Mouse (Mus musculus) right cerebral cortex, postnatal 14 days (tissue): ENCODE data around the gene Gm32687.
A peak's percentile ranks its signal among the peaks of the same experiment; 100 is the strongest.
"Not testable (repeated sequence)": the region's sequence is repeated elsewhere in the genome, so short reads cannot be mapped to it uniquely, and the experiment has no call there.

Experiments
- DNase-seq: peaks from one replicate; pipeline ENCODE4 v3.0.0; 2022

Gene Gm32687

GRCm38 (mm10) chr10:81863409-81864407, at the start of gene Gm32687:
TSS of gene Gm32687 (plus strand) at chr10:81863934.
- peak; percentile 2 for DNase-seq

DNA sequence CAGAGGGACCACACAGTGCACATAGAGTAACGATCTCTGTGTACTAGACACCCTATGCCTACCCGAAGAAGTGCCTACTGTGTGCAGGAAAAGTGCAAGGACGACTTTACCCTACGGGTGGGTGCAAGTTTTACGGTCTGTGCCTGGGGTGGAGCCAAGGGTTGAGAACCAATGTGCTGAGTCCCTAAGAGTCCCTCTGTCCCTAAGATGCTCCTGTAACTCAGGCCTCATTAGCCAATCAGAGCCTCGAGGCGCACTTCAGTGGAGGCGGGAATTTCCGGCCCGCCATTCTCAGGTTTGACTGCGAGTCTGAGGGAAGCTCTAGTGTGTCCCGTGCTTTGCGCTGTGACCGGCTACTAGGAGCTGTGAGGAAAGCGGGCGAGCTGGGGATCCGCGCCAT, 17.5 kb upstream of the Gm32687 start:
- not testable (repeated sequence) for DNase-seq

DNA sequence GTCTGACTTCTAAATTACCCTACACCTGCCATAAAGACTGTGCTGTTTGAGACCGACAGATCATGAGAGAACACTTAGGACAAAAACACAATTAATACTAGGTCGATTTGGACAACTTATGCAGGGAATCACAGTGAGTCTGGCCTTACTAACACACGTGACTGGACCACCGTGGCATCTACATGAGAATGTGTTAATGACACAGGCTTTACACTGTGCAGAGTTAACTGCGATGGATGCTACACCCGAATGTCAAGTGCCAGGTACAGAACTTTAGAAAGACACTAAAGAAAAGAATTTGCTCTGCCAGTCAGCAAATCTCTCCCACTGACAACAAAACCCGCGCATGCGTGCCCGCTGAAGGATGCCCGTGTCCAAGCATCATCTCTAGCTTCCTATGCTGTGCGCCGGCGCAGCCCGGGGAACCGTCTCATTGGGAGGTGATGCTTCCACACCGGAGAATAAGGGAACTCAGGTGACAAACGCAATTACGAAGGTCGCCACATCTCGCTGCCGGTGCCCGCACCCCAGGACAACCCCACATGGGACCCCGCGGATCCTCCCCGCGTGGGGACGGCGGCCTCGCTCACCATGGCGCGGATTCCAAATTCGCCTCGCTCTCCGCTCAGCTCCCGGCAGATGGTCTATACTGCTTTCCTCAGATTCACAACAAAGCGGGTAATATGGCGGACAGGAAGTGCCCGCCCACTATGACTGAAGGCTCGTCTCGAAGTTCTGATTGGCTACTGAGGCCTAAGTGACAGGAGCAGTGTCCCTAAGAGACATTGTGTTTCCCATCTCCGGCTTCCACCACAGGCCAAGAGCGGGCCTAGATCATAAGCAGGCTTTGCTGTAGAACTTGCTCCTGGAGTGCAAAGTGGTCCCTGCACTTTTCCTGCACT, 66.4 kb downstream of the Gm32687 start, which contains the start of gene Zfp781:
Gene Zfp781 (minus strand): TSS at position 639 of the 902 bp plus-strand sequence.
- DNase-seq = not testable (repeated sequence)
